Mouse (Mus musculus): ENCODE measurements around the gene Trappc13. TPM values are rescaled to one million over a fixed set of nuclear protein-coding genes. Genes with fewer than 3 reads are reported as not detected.
A peak's percentile ranks its signal among the peaks of the same experiment; 100 is the strongest.

Trappc13 gene
- 1.4 and 3.3 TPM in 2 replicates for polyA plus RNA-seq (2012)

DNA sequence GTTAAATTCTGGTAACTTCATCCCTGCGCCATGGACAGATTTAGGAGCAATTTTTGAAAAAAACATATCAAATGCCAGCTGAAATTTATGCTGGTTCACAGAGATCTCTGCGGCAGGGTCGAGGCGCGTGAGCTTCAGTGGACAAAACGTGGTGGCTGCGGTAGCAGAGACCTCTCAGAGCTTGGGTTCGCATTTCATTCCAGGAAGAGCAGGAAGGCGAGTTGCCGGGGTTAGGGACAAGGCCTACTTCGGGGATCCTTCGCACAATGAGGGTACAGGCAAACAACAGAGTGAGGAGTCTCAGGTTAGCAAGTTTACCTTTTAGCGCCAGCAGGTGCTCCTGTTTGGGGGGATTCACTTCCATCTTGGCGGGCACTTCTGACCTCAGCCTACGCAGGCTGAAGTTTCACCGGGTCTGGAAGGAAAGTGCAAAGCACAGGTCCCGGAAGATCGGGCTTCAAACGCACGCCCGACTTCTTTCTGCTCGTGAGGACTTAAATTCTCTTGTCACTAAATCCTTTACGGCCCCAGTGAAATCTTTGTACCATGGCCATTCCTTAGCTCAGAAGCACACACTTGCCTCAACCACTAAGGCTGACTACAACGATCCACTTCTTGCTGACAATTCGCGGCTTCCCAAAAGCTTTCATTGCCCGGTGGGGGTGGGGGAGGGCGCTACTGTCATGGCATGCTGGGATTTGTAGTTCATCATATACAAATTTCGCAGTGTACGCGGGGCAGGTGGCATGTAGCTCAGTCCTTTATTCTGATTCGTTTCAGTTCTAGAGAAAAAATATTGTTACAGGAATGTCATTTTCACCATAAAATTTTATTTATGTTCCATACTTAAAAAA is at the start of gene Trappc13:
TSS of gene Trappc13 (minus strand) at position 674 of the 854 bp plus-strand sequence.
- no peak for TF ChIP-seq GATA1 (IDR thresholded peaks at IDR 0.05; ENCODE audit: low read length)

DNA sequence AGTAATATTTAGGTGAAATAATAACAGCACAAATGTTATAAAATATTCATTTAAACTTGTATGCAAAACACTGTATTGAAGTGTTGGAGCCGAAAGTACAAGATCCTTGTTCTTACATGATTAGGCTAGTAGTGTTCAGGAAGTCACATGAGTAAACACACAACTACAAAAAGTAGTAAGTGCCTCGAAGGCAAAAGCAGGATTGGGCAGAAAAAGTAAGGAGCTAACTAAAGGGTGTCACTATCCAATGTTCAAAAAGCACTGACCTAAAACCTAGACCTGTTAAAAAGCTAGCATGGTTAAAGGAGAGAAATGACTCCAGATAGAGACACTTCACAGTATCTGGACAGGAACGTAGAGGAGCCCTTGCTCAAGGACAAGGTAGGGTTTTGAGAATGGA is 49.2 kb upstream of the Trappc13 start:
- no peak for TF ChIP-seq GATA1 (IDR thresholded peaks at IDR 0.05; ENCODE audit: low read length)

DNA sequence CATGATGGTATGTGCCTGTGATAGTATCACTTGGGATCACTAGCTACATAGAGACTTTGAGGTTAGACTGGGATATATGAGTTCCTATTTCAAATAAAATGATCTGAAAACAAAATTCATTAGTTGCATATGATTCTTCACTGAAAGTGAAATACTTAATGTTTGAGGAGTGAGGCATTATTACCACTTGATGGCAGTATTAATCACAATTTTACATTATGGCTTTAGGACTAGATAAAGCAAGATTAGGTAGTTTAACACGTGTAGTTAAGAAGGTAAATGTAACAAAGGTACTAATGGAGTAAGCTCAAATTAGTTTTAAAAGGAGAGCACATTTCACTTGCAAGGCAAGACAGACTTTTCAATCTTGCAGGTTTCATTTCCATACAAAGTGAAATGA is 26.0 kb upstream of the Trappc13 start:
- no peak for TF ChIP-seq GATA1 (IDR thresholded peaks at IDR 0.05; ENCODE audit: low read length)

DNA sequence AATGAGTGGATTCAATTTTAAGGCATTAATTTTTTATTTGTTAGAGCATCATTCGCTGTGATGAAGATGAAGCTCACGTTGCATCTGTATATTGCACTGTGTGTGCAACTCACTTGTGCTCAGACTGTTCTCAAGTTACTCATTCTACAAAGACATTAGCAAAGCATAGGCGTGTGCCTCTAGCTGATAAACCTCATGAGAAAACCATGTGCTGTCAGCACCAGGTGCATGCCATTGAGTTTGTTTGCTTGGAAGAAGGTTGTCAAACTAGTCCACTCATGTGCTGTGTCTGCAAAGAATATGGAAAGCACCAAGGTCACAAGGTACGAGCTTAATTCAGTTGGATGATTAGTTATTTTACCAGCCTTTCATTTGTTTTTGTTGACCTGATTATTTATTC is 9.1 kb upstream of the Trappc13 start:
- TF ChIP-seq GATA1 (IDR thresholded peaks at IDR 0.05; ENCODE audit: low read length): no peak

DNA sequence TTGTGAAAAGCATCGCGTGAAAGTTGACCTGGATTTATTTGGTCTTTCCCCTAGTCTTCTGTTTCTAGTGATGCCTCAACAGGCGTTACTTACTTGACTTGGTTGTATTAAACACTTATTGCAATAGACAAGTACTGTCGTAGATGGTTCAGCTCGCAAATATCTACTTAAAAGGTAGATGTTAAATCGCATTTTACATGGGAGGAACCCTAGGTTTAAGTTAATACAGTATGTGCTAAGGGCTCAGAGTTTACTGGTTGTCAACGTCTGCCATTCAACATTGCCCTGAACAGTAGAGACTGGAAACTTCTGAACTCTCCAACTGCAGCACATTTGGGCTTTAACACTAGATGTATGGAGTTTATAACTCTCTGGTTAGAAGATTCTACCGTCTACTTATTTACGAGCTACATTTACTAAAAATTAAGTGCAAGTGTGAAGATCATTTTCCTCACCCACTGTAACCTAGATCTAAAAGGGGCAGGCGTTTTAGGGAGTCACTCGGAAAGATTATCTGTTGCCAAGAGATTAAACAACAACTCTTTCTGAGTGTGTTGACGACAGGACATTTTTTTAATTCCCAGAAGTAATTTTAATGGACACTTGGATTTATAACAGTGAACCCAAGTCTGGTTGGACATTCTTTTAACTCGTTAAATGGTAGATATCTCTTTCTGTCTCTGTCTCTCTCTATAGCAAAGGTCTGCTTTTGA is 1.1 kb upstream of the Trappc13 start:
- no peak for TF ChIP-seq GATA1 (IDR thresholded peaks at IDR 0.05; ENCODE audit: low read length)

DNA sequence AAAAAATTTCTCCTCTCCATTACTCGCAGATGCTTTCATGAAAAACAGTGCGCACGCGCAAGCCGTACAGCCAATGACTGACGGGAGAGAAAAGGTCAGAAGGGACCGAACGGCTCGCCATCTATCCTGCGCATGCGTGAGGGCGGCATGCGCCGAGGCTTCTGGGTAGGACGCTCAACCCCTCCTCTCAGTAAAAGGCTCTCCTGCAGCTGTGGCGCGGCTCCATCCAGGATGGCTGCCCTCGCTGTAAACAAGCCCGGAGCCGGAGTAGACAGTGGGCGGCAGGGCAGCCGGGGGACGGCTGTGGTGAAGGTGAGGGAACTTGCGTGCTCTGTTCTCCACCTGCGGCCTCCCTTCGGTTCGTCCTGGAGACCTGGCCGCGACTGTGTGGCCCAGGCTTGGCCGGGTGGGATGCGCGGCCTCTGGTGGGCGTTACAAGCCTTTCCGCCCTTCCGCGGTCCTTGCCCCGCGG is 417 bp upstream of the Trappc13 start, which contains the start of gene Trim23:
TSS of gene Trim23 (plus strand) at position 148 of the 472 bp plus-strand sequence.
- TF ChIP-seq GATA1 (IDR thresholded peaks at IDR 0.05; ENCODE audit: low read length): no peak

DNA sequence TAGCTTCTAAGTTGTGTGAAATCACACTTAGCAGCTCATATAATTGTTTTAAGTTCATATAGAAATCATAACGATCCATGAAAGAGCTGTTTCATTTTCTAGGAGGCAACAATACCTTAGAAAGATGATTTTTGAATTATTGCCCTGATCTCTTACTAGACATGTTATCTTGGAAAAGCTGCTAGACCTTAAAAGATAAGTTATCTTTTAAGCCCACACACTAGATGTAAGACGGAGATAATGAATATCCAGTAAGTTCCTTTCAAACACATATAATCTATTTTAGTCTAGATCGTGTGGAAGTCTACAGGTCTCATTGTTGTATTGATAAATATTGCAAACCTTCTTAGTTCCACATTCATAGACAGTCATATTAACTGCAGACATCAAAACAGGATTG is 1.4 kb downstream of the Trappc13 start:
- peak; percentile 9 for TF ChIP-seq GATA1 (IDR thresholded peaks at IDR 0.05; ENCODE audit: low read length)

DNA sequence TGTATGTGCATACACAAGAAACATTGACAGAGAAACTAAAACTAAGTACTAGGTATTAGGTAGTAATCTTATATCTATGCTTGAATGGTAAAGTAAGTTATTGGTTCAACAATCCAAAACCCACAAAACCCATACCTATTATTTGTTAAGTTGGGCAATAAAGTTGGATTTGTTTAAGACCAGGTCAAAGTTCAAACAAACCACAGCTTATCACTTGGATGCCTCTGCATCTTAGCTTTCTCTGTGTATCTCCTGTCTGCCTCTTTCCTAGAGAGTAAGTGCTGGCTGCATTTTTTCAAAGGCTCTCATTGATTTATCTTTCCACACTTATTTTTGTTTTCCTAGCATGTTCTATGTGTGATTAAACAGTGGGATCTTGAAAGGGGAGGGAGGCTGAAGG is 5.8 kb downstream of the Trappc13 start:
- no peak for TF ChIP-seq GATA1 (IDR thresholded peaks at IDR 0.05; ENCODE audit: low read length)

DNA sequence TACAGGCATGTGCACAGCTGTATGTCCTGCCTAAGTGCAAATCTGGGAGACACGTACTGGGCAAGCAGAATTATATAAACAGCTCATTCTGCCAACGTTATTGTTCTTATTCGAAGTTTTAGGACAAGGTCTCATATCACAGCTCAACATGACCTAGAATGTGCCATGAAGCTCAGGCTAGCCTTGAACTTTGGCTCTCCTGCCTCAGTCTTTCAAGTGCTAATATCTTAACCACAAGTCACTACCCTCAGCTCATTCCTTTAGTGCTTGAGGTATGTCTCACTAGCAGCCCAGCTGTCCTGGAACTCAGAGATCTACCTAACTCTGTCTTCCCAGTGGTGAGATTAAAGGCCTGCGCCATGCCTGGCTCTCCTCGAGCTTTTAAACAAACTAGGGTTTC is 6.6 kb downstream of the Trappc13 start:
- TF ChIP-seq GATA1 (IDR thresholded peaks at IDR 0.05; ENCODE audit: low read length): no peak

DNA sequence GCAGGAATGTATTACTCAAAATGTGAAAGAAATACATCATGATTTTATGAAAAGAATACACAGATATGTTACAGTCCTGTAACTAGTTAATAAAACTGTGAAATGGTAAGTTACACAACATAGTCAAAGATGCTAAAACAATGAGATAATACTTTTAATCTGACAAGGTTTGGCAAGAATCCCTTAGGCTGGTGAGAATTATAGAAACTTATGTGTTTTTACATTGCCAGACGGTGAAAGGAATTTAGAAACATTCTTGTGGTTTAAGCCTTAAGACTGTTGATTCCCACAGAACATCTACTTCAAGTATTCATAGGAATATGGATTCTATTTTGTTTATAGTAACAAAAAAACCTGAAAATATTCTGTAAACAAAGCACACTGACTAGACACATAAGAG is 22.6 kb downstream of the Trappc13 start:
- TF ChIP-seq GATA1 (IDR thresholded peaks at IDR 0.05; ENCODE audit: low read length): no peak

DNA sequence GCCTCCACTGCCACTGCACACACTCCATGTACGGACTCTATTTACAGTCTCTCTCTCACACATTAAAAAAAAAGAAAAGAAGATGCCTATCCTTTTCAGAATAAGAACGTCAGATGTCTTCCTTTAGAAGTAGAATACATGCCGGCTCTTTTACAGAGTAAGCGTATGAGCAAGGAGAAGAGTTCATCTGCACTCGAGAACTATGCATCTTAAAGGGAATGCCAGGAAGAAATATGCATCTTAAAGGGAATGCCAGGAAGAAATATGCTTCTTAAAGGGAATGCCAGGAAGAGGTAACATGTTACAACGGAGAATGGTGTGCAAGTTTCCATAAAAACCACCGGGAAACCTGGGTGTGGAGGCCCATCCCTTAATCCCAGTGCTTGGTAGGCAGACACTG is 23.2 kb downstream of the Trappc13 start:
- no peak for TF ChIP-seq GATA1 (IDR thresholded peaks at IDR 0.05; ENCODE audit: low read length)

DNA sequence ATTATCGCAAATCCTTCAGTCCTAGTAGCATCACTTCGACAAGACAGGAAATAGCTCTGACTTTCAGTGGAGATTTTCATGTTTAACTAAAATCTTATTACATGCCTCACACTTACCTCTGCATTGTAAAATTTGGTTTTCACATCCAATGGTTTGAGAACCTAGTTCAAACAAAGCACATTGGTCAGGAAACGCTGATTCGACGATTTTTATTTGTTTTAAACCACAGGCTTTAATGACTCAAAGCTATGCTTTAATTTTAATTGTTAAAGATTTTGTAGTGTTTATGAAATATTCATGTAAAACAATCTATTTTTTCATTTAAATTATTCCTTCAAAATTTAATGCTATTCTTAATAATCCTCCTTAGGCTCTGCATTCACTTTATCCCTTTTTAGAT is 24.1 kb downstream of the Trappc13 start:
- no peak for TF ChIP-seq GATA1 (IDR thresholded peaks at IDR 0.05; ENCODE audit: low read length)

DNA sequence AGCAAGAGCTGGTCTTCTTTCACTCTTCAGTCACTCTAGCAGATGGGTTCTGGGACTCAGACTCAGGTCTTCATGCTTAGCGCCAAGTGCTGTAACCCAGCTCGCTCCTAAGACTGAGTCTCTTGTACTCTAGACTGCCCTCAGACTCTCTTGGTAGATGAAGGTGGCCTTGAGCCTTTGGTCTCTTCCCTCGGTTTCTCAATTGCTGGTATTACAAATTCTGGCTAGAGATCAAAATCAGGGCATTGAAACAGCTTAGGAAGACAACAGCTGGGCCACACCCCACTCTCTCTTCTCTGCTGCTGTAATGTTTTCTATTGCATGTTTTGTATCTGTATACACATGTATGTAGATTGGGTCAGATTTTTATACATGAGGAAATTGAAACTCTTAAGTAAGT is 32.6 kb downstream of the Trappc13 start:
- TF ChIP-seq GATA1 (IDR thresholded peaks at IDR 0.05; ENCODE audit: low read length): no peak

DNA sequence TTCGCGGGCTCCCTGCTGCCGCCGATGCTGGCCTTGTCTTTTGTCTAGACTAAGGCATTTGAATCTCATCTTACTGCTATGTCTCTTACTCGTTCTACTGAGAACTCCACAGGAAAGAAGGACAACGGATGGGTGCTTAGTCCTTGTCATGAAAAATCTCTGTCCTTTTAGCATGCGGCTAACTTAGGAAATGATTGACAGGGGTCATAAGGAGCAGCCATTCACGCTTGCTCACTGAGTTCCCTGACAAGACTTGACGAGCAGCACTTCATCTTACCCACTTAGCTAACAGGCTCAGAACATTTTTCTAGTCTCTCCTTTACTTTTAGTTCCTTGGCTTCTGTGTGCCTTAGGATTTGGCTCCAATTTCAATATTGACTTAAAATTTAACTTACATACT is 33.4 kb downstream of the Trappc13 start:
- TF ChIP-seq GATA1 (IDR thresholded peaks at IDR 0.05; ENCODE audit: low read length): no peak

DNA sequence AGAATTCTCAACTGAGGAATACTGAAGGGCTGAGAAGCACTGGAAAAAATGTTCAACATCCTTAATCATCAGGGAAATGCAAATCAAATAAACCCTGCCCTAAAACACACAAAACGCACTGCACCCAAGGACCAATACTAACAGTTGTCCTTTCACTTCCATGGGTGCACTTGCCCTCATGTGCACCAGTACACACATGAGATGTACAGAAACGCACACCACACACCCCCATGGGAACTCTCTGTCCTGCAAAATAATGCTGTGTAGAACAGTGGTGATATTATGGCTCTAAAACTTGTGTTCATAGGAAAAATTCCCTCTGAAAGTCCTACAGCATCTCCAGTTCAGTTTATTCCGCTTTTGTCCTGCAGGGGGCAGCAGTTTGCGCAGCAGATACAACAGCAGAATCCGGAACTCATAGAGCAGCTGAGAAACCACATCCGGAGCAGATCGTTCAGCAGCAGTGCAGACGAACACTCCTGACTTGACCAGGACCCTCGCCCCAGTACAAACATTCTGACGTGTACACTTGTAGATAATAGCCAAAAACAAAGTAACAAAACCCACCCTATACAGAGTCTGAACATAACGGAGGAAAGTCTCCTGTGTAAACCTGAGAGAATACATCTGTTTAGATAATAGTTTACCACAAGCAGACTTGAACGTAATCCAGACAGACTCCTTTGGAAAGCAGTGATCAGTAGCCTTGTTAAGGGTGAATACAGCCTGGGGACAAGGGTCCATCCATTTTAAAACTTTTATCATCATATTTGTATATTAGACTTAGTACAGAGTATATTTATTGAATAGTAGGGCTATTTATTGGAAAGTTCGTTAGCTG is 38.7 kb downstream of the Trappc13 start:
- TF ChIP-seq GATA1 (IDR thresholded peaks at IDR 0.05; ENCODE audit: low read length): no peak

All from G1E-ER4 (cell line).